Mouse (Mus musculus) brain, adult 2 months (tissue): ENCODE data around the gene Bcl2l1.

Experiments
- DNase-seq: peaks from one replicate; pipeline ENCODE4 v3.0.0; 2011; ENCODE audit warnings: low read depth, low spot score

Gene Bcl2l1

GRCm38 (mm10) chr2:152738341-152738740, 93.2 kb downstream of the Bcl2l1 start:
- DNase-seq: no peak

- DNase-seq: no peak
These were observed 94.0 kb downstream of the Bcl2l1 start for GRCm38 (mm10) chr2:152737306-152738221.

- DNase-seq: peak; percentile 51
These were observed 94.8 kb downstream of the Bcl2l1 start for GRCm38 (mm10) chr2:152736748-152737147.

- peak; percentile 77 for DNase-seq
These were observed 95.4 kb downstream of the Bcl2l1 start, which contains the start of gene Id1 for GRCm38 (mm10) chr2:152736090-152736601. Gene Id1, plus strand, starts transcription at chr2:152736251.

GRCm38 (mm10) chr2:152734984-152735383, 96.5 kb downstream of the Bcl2l1 start:
- DNase-seq: peak; percentile 97

- no peak for DNase-seq
These were observed 97.0 kb downstream of the Bcl2l1 start for GRCm38 (mm10) chr2:152734501-152734900.

- no peak for DNase-seq
These were observed 98.3 kb downstream of the Bcl2l1 start for GRCm38 (mm10) chr2:152733201-152733600.
